Mouse (Mus musculus) left cerebral cortex, postnatal 36 days (tissue): Measurements from ENCODE around the gene Tnk1. TPM values are rescaled to one million over a fixed set of nuclear protein-coding genes. Genes with fewer than 3 reads are reported as not detected.

Experiments
- DNase-seq, 2 experiments: peaks; one replicate each; pipeline ENCODE4 v3.0.0; 2021 to 2022; ENCODE audit warnings: low spot score in 2 of 2, mixed read lengths in 1 of 2
- intact Hi-C: fragments of 180-260 bp; cut with DNase I; formaldehyde crosslinking; loops from one replicate; pipeline ENCODE4 v1.15.1; 2025
- total RNA-seq, 2 experiments: library from RNA; stranded (reverse); gene quantifications; 2 replicates each; pipeline ENCODE4 v1.2.3; 2021

Gene Tnk1
- not detected for total RNA-seq

DNA sequence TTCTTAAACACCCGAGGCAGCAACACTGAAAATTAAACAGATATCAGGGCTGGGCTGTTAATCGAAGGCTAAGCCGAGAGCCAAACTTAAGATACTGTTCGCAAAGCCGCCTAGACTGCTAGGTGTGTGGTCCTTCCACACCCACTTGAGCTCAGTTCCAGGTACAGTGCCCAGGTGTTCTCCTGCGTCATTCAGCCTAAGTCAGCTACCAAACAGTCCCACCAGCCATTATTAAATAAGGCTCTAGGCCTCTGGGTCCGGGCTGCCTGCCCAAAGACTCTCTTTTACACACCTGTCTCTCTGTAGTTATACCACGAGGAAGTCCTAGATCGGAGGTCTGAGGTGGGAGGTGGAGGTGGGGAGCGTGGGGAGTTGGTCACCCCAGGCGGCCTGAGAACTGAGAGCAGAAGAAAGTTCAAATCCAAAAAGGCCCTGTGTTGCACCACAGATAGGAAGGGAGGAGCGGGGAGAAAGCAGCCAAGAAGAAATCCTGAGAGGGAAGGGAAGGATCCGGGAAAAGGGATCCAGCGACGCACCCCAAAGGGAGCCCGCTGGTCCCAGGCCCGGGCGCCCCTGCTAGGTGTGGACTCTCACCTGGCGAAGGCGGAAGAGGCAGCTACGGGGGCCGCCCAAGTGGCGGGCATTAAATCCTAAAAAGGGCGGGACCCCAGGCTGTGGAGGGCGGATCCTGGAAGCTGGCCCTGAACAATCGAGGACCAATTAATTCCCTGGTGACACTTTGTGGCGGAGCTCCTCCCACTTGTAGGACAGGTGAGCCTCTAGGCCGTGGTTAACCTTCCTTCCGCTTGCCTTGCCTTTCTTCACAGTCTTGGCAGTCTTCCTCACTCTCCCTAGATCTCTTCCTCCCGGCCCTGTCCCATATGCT is at the start of gene Tnk1:
Gene Tnk1, minus strand, starts transcription at position 618 of the 886 bp plus-strand sequence.
- intact Hi-C loops, result no loop called here
- no peak for DNase-seq

DNA sequence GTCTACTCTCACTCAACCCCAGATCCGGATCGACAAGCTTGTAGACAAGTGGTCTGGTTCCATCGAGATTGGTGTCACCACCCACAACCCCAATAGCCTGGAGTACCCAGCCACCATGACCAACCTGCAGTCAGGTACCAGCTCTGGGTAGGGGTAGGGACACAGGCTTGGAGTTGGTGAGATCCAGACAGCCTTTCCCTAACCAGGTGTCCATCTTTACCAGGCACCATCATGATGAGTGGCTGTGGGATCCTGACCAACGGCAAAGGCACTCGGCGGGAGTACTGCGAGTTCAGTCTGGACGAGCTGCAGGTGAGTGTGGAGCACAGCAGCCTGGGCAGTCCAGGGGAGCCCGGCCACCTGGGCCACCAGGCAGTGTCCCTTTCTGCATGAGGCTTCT is 45.8 kb upstream of the Tnk1 start:
- DNase-seq, result no peak
- intact Hi-C loops, result loop anchor here (5.0 kb wide), 2 partner anchors 67 to 222 kb away; partner anchors contain the start of genes Nlgn2, Senp3 and Tmem256

DNA sequence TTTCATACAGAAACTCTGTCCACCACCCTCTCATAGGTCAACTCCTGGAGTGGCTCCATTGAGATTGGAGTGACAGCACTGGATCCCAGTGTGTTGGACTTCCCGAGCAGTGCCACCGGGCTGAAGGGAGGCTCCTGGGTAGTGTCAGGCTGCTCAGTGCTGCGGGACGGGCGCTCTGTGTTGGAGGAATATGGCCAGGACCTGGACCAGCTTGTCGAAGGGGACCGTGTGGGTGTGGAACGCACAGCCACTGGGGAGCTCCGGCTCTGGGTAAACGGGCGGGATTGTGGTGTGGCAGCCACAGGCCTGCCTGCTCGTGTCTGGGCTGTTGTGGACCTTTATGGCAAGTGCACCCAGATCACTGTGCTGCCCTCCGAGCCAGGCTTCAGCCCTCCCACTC is 44.4 kb upstream of the Tnk1 start:
- intact Hi-C loops, result loop anchor here (5.0 kb wide), 2 partner anchors 66 to 221 kb away; partner anchors contain the start of genes Nlgn2, Senp3 and Tmem256
- DNase-seq, result no peak

DNA sequence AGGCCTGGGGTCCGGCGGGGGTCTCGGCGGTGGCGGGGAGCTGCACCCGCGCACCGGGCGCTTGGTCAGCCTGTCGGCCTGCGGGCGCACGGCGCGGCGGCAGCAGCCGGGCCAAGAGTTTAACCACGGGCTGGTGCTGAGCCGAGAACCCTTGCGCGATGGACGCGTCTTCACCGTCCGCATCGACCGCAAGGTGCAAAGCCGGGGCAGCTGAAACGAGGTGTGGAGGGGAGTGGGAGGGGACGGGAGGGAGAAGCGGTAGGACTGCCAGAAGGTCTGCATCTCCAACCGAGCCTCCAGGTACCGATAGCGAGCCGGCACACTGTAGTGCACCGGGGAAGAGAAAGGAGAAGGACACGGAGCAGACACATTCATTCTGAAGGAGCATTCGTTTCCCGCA is 43.5 kb upstream of the Tnk1 start:
- peak in 1 of 2 experiments; percentile 28 for DNase-seq
- intact Hi-C loops, result loop anchor here (1.0 to 5.0 kb wide), 3 partner anchors 19 to 220 kb away; partner anchors contain the start of genes Eif5a, Nlgn2, Senp3 and Tmem256

DNA sequence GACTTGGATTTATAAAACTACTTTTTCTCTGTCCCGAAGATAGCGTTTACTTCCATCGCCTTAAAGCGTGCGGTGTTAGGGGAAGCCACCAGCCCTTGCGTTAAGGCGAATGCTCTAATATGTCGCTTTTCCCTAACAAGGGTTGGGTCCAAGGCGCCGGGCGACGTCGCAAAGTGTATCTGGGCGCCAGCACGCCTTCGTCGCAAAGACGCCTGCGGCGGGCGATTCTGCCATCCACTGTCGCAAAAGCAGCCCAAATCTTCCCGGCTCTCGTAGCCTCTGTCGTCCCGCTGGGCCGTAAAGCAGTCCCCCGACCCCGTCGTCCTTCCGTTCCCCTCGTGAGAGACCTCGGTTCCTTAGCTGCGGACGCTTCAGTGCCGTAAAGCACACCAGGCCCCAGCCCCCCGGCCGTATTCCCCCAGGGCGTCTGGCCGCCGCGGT is 42.9 kb upstream of the Tnk1 start:
- peak; percentile 97 to 98 for DNase-seq
- intact Hi-C loops, result loop anchor here (1.0 to 5.0 kb wide), 3 partner anchors 20 to 219 kb away; partner anchors contain the start of genes Eif5a, Nlgn2, Senp3 and Tmem256

DNA sequence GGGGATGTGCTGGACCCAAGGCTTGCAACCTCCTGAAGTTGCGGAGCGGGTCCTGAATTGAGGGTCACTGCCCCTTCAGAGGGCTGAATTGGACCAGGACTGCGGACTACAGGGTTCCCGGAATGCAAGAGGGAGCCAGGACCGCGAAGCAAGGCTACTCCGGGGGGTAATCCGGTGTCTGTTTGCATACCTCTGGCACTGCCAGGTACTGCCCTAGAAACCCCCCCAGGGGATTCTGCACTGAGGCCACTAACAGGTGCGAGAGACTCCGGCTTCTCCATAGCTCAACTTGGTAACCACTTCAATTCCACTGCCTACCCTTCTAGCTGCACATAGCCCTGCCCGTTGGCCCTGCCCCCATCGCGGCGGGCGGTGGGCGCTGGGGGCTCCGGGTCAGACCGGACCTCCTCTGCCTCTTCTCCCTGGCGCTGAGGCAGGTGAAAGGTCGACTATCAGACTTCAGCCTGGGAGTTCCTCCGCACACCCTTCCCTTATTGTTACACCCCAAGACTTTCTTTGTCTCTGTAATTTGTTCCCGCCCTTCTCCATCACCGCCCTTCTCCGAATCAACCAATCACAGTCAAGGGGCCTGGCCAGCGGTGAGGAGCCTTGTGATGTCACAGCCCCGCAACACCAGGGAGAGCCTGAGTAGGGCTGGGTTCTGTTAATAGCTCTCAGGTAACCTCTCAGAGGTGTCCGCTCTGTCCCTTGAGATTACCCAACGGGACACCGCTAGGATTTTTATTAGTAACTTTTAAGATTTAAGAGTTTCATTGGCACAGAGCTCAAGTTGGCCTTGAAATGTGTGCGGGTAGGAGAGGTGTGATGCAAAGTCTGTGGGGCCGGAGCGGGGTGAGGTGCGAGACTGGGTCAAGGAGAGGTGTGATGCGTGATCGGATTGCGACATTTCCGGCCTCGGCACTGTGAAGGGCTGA is 42.2 kb upstream of the Tnk1 start, which contains the start of the genes 2810408A11Rik and Neurl4:
Gene 2810408A11Rik, minus strand, starts transcription at position 517 of the 935 bp plus-strand sequence.
Gene Neurl4, plus strand, starts transcription at position 602 of the 935 bp plus-strand sequence.
- intact Hi-C loops, result loop anchor here (1.0 to 5.0 kb wide), 3 partner anchors 21 to 218 kb away; partner anchors contain the start of genes Eif5a, Nlgn2, Senp3 and Tmem256
- peak; percentile 87 to 88 for DNase-seq

DNA sequence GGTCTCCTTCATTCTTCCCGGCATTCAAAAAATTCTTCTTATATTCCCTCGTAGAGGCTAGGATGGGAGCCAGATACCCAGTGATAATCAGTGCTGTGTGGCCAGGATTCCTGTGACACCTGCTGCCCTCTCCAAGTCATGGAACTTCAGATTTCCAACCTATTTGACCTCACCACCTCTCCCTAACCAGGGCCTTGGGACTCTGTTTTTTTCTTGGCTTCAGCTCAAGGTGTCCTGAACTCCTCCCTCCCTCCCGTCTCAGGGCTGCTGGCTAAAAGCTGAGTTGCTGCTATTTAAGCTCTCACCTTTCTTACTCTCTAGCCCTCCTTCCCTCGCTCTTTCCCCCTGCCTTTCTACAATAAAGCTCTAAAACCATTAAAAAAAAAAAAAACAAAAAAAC is 41.3 kb upstream of the Tnk1 start:
- intact Hi-C loops, result loop anchor here (5.0 kb wide), 2 partner anchors 63 to 218 kb away; partner anchors contain the start of genes Nlgn2, Senp3 and Tmem256
- DNase-seq, result no peak

DNA sequence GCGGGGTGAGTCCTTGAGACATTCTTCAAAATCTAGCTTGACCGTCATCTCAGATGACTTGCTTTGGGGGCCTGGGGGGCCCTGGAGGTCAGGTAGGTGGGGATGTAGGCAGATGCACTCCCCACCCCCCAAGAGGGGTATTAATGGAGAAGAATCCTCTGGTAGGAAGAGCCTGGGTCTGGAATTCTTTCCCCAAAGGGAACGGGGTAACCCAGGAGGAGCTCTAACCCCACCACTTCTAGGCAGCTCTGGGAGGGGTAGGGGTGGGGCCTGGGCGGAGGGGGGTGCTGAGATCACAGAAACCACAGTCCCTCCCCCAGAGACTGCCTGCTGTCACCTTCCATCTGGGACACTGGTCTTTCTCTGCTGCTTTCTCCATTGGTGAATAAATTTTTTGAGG is 36.8 kb upstream of the Tnk1 start, which contains the start of gene Acap1:
Gene Acap1, minus strand, starts transcription at position 249 of the 400 bp plus-strand sequence.
- DNase-seq, result no peak
- intact Hi-C loops, result no loop called here

DNA sequence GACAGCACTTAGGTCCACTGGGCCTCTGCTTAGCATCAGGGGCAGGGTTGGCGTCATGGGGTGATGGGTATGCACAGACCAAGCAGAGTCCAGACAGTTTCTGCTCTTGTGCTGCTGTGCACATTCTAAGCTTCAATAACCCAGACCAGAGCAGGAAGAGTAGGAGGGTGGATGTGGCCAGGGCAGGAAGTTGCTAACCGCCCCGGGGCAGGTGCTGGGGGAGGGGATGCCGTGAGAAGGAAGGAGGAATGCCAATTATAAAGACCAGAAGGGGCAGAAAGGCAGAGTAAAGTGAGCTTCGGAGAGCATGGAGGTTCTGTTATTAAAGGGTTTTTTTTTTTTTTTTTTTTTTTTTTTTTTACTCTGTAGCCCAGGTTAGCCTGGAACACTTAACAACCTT is 36.1 kb upstream of the Tnk1 start:
- intact Hi-C loops, result no loop called here
- no peak for DNase-seq

DNA sequence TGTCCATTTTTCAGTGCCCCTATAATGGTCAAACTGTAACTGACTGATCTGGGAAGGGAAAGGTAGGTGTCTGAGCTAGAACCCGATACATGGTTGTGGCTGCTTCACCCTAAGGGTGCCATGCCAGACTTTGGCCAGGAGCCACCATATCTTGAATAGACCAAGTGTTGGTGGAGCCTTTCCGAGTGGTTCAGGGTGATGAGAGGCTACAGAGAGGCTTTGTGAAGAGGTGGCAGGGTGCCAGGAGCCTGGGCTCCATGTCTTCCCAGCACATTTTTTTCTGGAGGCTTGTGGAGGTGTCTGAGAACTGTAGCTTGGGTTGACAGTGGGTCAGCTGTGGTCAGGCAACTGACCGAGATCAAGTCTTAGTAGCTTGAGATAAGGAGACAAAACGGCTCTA is 33.0 kb upstream of the Tnk1 start:
- intact Hi-C loops, result no loop called here
- no peak for DNase-seq

DNA sequence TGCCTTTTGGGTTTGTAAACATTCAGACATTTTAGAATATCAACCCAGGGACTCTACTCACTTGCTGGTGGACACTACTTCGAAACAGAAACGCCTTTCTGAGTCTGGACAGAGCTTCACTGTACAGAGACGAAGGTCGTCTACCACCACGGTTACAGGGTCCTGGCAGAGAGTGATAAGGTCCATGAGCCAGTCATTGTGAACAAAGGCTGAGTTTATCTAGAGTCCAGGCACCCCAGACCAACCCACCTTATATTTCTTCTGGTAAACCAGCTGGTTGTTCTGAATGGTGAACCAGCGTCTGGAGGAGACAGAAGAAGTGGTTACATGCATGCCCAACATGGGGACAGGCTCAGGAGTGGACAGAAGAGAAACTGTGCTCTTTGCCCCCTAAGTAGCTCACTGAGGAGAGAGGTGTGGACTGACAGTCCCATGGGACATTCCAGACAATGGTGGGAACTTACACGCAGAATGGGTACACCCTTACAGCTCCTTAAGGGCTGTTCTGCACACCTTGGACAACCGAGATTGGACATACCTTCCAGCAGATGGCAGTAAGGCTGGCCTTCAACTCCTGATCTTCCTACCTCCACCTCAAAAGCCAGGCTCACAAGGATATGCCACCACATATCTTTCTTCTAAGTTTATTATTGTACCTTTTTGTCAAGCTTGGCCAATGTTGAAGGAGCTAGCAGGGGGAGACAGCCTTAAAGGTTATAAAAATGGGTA is 28.5 kb upstream of the Tnk1 start:
- DNase-seq, result no peak
- intact Hi-C loops, result no loop called here

DNA sequence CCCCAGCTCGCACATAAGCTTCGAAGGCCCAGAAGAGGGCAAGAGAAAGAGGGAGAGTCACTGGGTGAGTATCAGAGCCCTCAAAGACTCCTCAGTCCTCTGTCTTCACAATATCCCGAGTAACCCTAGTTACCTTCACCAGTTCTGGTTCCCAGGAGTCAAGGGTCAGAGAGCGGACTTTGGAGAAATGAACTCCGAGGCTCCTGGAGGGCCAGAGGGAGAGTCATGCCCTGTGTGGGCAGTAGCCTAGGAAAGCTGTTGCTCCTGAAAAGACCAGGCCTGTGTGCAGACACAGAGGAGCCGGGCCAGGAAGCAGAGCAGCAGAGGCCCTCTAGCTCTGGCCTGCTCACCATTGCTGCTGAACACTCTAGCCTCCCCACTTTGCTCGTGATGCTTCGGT is 26.1 kb upstream of the Tnk1 start:
- DNase-seq, result no peak
- intact Hi-C loops, result no loop called here

DNA sequence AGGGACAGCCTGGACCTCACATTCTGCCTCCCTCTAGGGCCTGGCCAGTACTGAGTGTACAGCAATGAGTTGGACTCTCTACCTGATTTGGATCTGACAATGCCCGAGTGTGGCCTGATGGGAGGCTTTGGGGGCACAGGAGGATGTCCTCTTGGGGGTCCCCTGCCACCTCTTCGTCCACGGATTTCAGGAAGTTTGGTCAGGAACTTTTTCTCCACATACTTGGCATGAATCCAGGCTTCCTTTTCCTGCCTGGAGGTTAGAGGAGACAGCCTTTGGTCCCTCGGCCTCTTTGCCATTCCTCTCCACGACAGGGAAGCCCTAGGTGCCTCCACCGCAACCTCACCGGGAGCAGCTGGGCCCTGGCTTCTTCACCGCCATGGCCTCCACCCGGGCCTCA is 25.7 kb upstream of the Tnk1 start:
- intact Hi-C loops, result no loop called here
- no peak for DNase-seq

DNA sequence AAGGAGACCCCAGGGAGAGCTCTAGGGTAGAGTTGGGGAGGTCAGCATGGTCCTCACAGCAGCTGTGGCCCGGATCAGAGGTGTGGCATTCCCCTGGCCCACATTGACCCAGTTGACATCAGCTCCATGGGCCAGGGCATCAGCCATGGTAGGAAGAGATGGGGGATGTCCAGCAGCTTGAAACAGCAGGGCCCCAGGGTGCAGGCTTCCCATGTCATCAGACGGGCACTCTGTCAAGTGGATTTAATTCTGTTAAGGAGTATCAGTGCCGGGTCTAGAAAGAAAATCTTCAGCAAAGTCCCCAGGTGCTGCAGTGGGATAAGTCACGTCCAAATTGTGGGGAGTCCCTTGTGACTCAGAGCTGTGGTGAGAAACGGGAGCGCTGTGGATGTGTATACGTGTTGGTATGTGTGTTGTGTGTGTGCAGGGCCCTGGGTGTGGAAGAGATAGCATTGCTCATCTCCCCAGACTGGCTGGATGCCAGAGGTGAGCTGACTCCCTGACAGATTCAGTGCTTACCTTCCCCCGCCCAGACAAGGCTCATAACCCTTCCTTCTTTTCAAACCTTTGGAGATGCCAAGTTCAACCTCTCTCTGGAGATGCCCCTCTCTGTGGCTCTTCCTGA is 25.1 kb upstream of the Tnk1 start:
- no peak for DNase-seq
- intact Hi-C loops, result no loop called here

DNA sequence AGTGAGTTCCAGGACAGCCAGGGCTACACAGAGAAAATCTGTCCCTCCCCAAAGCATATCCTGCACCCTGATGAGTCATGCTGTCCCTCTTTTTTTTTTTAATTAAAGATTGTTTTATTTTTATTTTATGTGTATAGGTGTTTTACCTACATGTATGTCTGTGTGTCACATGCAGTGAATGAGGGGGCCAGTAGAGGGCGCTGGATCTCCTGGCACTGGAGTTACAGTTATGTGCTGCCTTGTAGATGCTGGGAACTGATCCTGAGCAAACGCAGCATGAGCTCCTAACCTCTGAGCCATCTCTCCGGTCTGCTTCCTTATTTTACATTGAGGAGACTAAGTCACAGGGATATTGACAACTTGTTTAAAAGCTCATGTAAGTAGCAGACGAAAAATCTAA is 24.5 kb upstream of the Tnk1 start:
- no peak for DNase-seq
- intact Hi-C loops, result no loop called here

DNA sequence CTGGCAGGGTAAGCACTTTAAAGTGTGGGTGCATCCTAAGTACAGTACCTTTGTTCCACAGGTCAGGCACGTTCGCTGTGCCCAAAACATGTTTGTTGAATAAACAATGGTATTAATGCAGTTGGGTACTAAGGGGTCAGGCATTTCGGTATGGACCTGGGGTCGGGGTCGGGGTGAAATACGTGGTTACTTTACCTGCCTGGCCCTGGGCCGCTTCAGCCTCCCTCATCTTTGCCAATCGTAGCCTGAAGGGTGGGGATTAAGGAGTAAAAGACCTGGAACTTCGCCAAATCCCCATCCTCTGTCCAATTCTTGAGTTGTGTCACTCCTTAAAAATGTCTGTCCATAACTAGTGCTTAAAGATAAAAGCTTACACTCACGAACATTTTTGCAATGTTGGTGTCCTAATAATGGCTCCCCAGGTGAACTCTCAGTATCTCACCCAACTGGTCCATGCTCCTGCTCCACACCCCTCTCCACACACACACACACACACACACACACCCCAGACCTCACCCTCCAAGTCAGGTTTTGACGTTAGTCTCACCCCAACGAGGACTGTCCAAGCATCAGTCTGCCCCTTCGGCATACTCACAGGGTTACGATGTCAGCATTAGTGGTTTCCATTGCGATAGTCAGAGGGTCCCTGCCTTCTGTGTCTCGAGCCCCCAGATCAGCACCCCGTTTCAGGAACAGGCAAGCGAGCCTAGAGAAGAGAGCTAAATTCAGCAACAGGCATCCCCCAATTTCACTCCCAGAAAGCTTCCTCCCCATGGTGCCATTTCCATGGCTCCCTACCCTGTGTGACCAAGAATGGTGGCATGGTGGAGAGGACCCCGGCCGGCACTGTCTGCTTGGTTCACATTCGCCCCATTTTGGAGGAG is 23.5 kb upstream of the Tnk1 start:
- DNase-seq, result no peak
- intact Hi-C loops, result no loop called here

DNA sequence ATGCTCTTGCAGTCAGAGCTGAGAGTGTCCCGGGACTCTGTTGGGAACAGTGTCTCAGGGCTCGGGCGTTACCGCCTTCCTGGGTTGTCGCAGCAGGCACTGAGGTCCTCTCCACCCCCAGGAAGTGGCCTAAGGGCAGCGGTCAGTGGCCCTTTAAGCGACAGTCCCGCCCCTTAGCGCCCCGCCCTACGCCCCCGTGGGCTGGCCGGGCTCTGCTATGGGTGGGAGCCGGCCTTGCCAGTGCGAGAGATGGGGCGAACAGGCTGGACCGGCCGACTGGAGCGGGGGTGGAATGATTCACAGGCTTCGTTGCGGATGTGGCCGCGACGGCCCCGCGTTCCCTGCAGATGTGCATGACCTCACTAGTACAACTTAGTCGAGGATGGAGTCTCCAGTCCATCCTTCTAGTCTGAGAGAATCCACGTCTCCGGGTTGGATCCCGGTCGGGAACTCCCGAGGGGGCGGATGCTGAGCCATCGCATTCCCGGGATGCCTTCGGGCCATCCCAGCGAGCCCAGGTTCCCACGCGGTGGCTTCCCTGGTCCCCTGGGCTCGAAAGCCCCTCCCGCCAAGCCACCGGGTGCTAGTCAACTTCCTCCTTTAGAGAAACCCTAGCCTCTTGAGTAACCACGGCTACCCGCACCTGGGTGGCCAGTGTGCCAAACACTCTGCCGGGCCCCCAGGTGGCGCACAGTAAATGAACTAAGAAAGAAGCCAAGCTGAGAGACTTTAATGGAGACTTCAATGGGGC is 22.5 kb upstream of the Tnk1 start, which contains the start of gene Kctd11:
Gene Kctd11, minus strand, starts transcription at position 554 of the 751 bp plus-strand sequence.
- DNase-seq, result peak; percentile 59 to 68
- intact Hi-C loops, result no loop called here
